Mouse (Mus musculus): ENCODE measurements around the gene Aspdh. TPM values are rescaled to one million over a fixed set of nuclear protein-coding genes. Genes with fewer than 3 reads are reported as not detected.

Aspdh gene
- polyA plus RNA-seq, 1 experiment from 2014 or later = 1.1 TPM

DNA sequence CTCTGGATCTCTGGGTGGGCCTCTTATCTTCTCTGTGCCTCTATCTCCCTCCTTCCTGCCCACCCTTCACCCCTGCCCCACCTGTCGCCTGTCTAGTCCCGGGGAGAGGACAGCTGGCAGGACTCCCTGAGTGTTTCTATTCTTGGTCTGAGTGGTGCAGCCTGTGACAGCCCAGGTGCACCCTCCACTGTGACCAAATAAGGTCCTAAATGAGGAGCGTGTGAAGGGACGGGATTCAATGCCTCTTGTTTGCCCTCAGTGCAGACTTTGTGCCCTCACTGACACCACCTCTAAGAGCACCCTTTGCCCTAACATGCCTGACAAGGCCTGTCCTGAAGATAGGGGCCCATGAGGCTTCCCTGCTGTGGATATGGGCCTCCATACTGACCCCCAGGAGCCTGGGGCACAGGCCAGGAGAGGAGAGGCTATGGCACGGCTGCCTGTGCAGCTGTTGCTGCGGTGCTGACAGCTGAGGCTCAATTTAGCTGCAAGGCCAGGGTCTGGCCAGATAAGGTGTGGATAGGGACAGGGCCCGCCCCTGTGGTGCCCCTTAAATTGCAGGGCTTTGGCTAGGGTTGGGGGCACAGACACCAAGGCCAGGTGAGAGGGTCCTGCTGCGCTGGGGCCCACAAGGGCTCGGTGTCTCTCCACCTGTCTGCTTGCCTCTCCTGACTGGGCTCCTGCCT lies 7.9 kb downstream of the Aspdh start:
- peaks cover 5% of the 10 kb centered on the region for H3K4me1 ChIP-seq (ENCODE audit: control insufficient read depth, insufficient read depth, low read length)
- ATAC-seq (ENCODE audit: insufficient number of reproducible peaks, insufficient read depth, low FRiP score, low read depth) = no peak
- no peak overlapping the region for H3K4me3 ChIP-seq (ENCODE audit: low read depth, low read length)
- WGBS = 38% methylated on average over 9 of the region's 9 CpGs
- no peaks in the 10 kb centered on the region; the same call in 1 of the 2 replicates for H3K36me3 ChIP-seq (ENCODE audit: control insufficient read depth, insufficient read depth, low read length)
- no peaks in the 10 kb centered on the region for H3K27me3 ChIP-seq (ENCODE audit: control insufficient read depth, insufficient read depth, low read length)
- H3K9ac ChIP-seq (replicated peaks; ENCODE audit: low read depth, low read length) = no peak overlapping the region
- no peak overlapping the region for H3K4me2 ChIP-seq (replicated peaks; ENCODE audit: low read depth, low read length)
- peak overlapping the region; percentile 23; the same call in 1 of the 2 replicates for H3K27ac ChIP-seq (ENCODE audit: low read length)
- H3K9me3 ChIP-seq (ENCODE audit: control insufficient read depth, low read depth, low read length) = no peaks in the 10 kb centered on the region

DNA sequence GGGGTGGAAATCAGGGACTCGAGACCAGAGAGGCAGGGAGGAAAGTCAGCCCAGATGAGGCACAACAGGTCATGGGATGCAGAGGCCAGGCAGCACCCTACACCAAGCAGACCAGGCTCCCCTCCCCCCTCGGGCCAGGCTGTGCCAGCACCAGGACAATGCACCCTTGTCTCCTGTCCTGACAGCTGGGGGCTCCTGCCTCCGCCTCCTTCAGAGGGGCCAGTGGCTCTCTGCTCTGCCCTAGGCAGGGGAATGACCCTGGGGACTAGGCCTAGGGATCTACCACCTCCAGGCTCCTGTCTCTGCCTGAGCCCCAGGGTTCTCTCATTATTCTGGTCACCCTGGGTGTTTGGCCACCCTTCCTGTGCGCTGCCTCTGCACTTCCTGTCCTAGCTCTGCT lies 9.2 kb downstream of the Aspdh start:
- Histone ChIP-seq H3K4me2 (replicated peaks; ENCODE audit: low read depth, low read length) (no peak overlapping the region), H3K9me3 (ENCODE audit: control insufficient read depth, low read depth, low read length) (no peaks in the 10 kb centered on the region), H3K27ac (ENCODE audit: low read length) (peak overlapping the region; percentile 52; the same call in 1 of the 2 replicates), H3K36me3 (ENCODE audit: control insufficient read depth, insufficient read depth, low read length) (no peaks in the 10 kb centered on the region; the same call in 1 of the 2 replicates), H3K9ac (replicated peaks; ENCODE audit: low read depth, low read length) (no peak overlapping the region), H3K27me3 (ENCODE audit: control insufficient read depth, insufficient read depth, low read length) (no peaks in the 10 kb centered on the region), H3K4me1 (ENCODE audit: control insufficient read depth, insufficient read depth, low read length) (no peaks in the 10 kb centered on the region), H3K4me3 (ENCODE audit: low read depth, low read length) (no peak overlapping the region)
- WGBS = 26% methylated on average over 4 of the region's 4 CpGs
- ATAC-seq (ENCODE audit: insufficient number of reproducible peaks, insufficient read depth, low FRiP score, low read depth) = peak; percentile 64; the same call in 1 of the 2 replicates

DNA sequence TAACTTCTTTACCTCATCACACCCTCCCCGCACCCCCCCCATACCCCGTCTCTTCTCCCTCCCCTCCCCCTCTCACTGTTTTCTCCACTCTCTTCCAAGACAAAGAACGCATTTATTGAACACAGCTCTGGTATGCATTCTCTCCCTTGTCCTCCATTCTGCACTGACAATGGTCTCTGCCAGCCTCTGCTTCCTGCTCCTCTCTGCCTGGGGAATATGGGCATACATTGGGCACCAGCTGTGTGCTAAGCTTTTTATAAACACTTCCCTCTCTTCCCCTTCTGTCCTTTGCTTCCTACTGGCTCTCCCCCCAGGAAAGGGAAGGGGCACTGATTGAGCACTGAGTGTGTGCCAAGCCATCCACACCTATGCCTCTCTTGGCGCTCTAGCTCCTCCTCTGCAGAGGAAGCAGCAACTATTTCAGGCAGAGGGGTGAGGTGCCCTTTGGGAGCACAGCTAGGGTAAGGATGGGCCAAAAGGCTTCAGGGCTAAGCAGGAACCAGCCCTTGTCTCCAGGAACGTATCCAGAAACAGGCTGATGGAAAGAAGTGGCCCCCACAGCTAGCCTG lies 9.9 kb downstream of the Aspdh start:
- ATAC-seq (ENCODE audit: insufficient number of reproducible peaks, insufficient read depth, low FRiP score, low read depth) = no peak
- Histone ChIP-seq H3K9me3 (ENCODE audit: control insufficient read depth, low read depth, low read length) (no peaks in the 10 kb centered on the region), H3K4me1 (ENCODE audit: control insufficient read depth, insufficient read depth, low read length) (no peaks in the 10 kb centered on the region), H3K27ac (ENCODE audit: low read length) (peak overlapping the region; percentile 52; the same call in 1 of the 2 replicates), H3K4me2 (replicated peaks; ENCODE audit: low read depth, low read length) (no peak overlapping the region), H3K36me3 (ENCODE audit: control insufficient read depth, insufficient read depth, low read length) (no peaks in the 10 kb centered on the region), H3K27me3 (ENCODE audit: control insufficient read depth, insufficient read depth, low read length) (no peaks in the 10 kb centered on the region), H3K4me3 (ENCODE audit: low read depth, low read length) (no peak overlapping the region), H3K9ac (replicated peaks; ENCODE audit: low read depth, low read length) (no peak overlapping the region)
- WGBS = 33% methylated on average over 5 of the region's 5 CpGs

DNA sequence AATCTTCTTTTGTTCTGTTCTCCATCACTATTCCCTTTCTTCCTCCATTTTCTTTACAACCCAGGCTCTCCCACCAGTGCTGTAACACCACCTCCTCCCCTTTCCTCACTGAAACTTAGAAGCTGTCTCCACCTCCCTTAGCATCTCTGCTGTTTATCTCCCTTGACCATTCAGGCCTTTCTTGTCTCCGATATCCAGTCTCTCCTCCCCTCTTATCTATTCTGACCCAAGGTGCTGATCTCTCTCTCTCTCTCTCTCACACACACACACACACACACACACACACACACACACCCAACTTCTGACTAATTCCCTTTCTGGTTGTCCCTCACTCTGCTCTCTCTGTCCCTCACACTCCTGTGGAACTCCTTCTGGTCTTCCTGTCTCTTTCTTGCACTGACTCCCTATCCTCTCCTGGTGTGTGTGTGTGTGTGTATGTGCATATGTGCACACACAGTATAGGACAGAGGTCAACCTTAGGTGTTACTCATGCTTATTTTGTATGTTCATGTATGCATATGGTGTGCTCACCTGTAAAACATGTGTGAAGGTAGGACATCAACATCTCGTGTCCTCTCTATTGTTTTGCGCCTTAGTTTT lies 17.7 kb downstream of the Aspdh start:
- no peak overlapping the region for H3K4me3 ChIP-seq (ENCODE audit: low read depth, low read length)

DNA sequence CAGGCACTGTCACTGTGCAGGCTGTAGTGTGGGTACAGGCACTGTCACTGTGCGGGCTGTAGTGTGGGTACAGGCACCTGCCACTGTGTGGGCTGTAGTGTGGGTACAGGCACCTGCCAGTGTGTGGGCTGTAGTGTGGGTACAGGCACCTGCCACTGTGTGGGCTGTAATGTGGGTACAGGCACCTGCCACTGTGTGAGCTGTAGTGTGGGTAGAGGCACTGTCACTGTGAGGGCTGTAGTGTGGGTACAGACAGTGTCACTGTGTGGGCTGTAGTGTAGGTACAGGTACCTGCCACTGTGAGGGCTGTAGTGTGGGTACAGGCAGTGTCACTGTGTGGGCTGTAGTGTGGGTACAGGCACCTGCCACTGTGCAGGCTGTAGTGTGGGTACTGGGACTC lies 18.9 kb downstream of the Aspdh start:
- no peak overlapping the region for H3K4me2 ChIP-seq (replicated peaks; ENCODE audit: low read depth, low read length)
- H3K4me1 ChIP-seq (ENCODE audit: control insufficient read depth, insufficient read depth, low read length) = no peaks in the 10 kb centered on the region
- no peak overlapping the region for H3K27ac ChIP-seq (ENCODE audit: low read length)
- H3K27me3 ChIP-seq (ENCODE audit: control insufficient read depth, insufficient read depth, low read length) = no peaks in the 10 kb centered on the region
- H3K4me3 ChIP-seq (ENCODE audit: low read depth, low read length) = no peak overlapping the region
- H3K9me3 ChIP-seq (ENCODE audit: control insufficient read depth, low read depth, low read length) = no peaks in the 10 kb centered on the region
- no peaks in the 10 kb centered on the region for H3K36me3 ChIP-seq (ENCODE audit: control insufficient read depth, insufficient read depth, low read length)
- no peak overlapping the region for H3K9ac ChIP-seq (replicated peaks; ENCODE audit: low read depth, low read length)
- ATAC-seq (ENCODE audit: insufficient number of reproducible peaks, insufficient read depth, low FRiP score, low read depth) = no peak
- WGBS = 93% methylated on average over 1 of the region's 1 CpGs

More for the DNA sequence above, 17.7 kb downstream of the Aspdh start:
- peak; percentile 29; the same call in 1 of the 2 replicates for ATAC-seq (ENCODE audit: insufficient number of reproducible peaks, insufficient read depth, low FRiP score, low read depth)
- no peaks in the 10 kb centered on the region for H3K27me3 ChIP-seq (ENCODE audit: control insufficient read depth, insufficient read depth, low read length)
- H3K4me2 ChIP-seq (replicated peaks; ENCODE audit: low read depth, low read length) = no peak overlapping the region
- WGBS = 67% methylated on average over 3 of the region's 3 CpGs
- no peak overlapping the region for H3K9ac ChIP-seq (replicated peaks; ENCODE audit: low read depth, low read length)
- no peak overlapping the region for H3K27ac ChIP-seq (ENCODE audit: low read length)
- H3K4me1 ChIP-seq (ENCODE audit: control insufficient read depth, insufficient read depth, low read length) = no peaks in the 10 kb centered on the region
- no peaks in the 10 kb centered on the region for H3K9me3 ChIP-seq (ENCODE audit: control insufficient read depth, low read depth, low read length)
- H3K36me3 ChIP-seq (ENCODE audit: control insufficient read depth, insufficient read depth, low read length) = no peaks in the 10 kb centered on the region

DNA sequence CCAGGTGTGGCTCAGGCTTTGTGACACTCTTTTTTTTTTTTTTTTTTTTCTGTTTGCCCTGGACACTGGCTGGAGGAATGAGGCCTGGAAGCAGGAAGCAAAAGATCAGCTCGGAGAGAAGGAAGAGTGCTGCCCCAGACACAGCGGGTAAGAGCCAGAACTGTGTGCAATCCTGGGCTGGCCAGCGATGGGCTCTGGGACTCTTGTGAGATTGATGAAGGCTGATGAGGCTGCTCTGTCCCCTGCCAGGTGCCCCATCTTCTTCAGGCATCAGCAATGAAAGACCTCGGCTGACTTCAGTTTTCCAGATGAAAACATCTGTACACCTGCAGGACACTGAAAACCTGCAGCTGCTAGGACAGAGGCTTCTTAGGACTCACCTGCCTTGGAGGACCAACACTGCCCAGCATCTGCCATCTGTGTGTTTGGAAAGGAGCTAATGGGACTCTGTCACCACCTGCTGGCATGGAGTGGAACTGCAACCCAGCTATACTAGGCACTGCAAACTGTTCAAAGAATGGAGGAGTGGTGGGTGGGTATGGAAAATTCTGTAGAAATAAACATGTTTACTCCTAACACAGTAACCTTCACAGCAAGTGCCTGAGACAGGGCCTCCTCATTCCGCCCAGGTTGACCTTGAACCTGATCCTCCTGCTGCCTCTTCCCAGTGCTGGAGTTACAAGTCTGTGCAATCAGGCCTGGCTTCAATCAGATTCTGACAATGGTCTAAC lies 19.8 kb downstream of the Aspdh start:
- H3K27ac ChIP-seq (ENCODE audit: low read length) = no peak overlapping the region
- H3K36me3 ChIP-seq (ENCODE audit: control insufficient read depth, insufficient read depth, low read length) = peaks cover 3% of the 10 kb centered on the region
- no peaks in the 10 kb centered on the region for H3K27me3 ChIP-seq (ENCODE audit: control insufficient read depth, insufficient read depth, low read length)
- H3K4me3 ChIP-seq (ENCODE audit: low read depth, low read length) = no peak overlapping the region
- ATAC-seq (ENCODE audit: insufficient number of reproducible peaks, insufficient read depth, low FRiP score, low read depth) = peak; percentile 57; the same call in 1 of the 2 replicates
- no peaks in the 10 kb centered on the region for H3K9me3 ChIP-seq (ENCODE audit: control insufficient read depth, low read depth, low read length)
- no peaks in the 10 kb centered on the region for H3K4me1 ChIP-seq (ENCODE audit: control insufficient read depth, insufficient read depth, low read length)
- H3K9ac ChIP-seq (replicated peaks; ENCODE audit: low read depth, low read length) = no peak overlapping the region
- no peak overlapping the region for H3K4me2 ChIP-seq (replicated peaks; ENCODE audit: low read depth, low read length)
- WGBS = 38% methylated on average over 5 of the region's 5 CpGs

DNA sequence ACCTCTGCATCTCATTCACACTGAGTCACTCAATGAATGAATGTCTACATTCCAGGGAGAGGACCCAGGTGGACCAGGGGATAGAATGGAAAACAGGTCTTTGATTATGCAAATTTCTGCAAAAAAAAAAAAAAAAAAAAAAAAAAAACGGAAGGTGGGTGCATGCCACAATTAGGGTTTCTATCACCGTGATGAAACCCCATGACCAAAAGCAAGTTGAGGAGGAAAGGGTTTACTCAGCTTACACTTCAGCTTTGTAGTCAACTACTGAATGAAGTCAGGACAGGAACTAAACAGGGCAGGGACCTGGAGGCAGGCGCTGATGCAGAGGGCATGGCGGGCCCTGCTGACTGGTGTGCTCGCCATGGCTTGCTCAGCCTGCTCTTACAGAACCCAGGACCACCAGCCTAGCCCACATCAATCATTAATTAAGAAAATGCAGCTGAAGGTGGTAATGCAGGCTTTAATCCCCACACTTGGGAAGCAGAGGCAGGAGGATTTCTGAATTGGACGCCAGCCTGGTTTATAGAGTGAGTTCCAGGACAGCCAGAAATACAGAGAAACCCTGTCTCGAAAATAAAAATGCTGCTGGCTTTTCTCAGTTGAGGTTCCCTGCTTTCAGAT lies 20.5 kb downstream of the Aspdh start:
- peaks cover 10% of the 10 kb centered on the region for H3K36me3 ChIP-seq (ENCODE audit: control insufficient read depth, insufficient read depth, low read length)
- WGBS = 65% methylated on average over 7 of the region's 7 CpGs
- no peaks in the 10 kb centered on the region for H3K27me3 ChIP-seq (ENCODE audit: control insufficient read depth, insufficient read depth, low read length)
- no peak for ATAC-seq (ENCODE audit: insufficient number of reproducible peaks, insufficient read depth, low FRiP score, low read depth)
- H3K4me3 ChIP-seq (ENCODE audit: low read depth, low read length) = no peak overlapping the region
- no peak overlapping the region for H3K4me2 ChIP-seq (replicated peaks; ENCODE audit: low read depth, low read length)
- no peaks in the 10 kb centered on the region for H3K9me3 ChIP-seq (ENCODE audit: control insufficient read depth, low read depth, low read length)
- no peaks in the 10 kb centered on the region for H3K4me1 ChIP-seq (ENCODE audit: control insufficient read depth, insufficient read depth, low read length)
- no peak overlapping the region for H3K27ac ChIP-seq (ENCODE audit: low read length)
- H3K9ac ChIP-seq (replicated peaks; ENCODE audit: low read depth, low read length) = no peak overlapping the region

Measured in stomach, embryonic 14.5 days (tissue).